Mouse (Mus musculus) liver, postnatal 0 days (tissue): Measurements from ENCODE around the gene Gramd1a.

Experiments
- CTCF ChIP-seq: sonication (generic); IDR thresholded peaks from 2 replicates; pipeline ENCODE4 v1.5.1; 2016; ENCODE audit warnings: antibody characterized with exemption, low read depth
- EP300 ChIP-seq: IDR thresholded peaks from 2 replicates; pipeline ENCODE4 v1.6.1; 2016; ENCODE audit warnings: antibody characterized with exemption, low read depth, mild to moderate bottlenecking

- no peak for TF ChIP-seq EP300
- TF ChIP-seq CTCF: no peak
Measured at GRCm38 (mm10) chr7:31174466-31174865, 18.8 kb upstream of the Gramd1a start.
